Mouse (Mus musculus) lung, postnatal 4 days (tissue): ENCODE results near the gene Tmem59.

Experiments used
- DNase-seq, 2 experiments: peaks; one replicate each; pipeline ENCODE4 v3.0.0; 2021

Tmem59 gene

DNA sequence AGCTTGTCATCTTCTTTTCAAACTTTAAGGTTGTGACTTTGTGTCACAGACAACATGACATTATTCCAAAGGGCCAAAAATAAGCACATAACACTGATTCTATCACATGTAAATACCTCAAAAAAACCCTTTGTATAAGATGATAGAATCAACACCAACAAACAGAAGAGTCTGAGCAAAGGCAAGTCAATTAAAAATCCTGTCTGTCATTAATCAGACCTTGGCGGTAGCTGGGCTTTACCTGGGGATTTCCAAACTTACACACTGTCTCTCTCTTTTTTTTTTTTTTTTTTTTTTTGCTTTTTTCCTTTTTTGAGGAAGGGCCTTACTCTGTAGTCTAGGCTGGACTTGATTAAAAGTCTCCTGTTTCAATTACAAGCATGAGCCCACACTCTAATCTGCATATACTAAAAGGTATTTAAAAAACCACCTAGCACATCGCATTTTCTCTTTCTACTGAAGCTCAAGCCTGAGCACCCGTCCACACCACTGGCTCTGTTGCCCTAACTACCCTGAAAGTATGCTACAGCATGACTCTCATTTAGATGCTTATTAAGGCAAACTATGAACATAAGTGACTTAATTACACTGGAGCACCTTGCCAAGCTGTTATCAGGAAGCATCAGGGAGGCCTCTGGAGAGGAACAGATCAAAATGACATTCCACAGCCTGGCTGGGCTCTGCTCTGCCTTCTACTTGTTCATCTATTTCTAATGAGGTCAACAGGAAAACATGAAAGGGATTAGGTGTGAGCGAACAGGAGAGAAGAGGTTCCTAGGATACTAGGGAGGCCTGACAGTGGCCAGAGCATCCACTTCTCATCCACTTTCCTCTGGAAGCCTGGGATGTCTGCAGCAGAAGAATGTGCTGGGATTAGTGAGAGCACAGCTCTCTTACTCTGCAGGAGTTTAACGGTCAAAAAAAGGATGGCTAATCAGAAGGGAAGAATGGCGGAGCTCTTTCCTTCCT, 65.5 kb downstream of the Tmem59 start:
- no peak for DNase-seq

DNA sequence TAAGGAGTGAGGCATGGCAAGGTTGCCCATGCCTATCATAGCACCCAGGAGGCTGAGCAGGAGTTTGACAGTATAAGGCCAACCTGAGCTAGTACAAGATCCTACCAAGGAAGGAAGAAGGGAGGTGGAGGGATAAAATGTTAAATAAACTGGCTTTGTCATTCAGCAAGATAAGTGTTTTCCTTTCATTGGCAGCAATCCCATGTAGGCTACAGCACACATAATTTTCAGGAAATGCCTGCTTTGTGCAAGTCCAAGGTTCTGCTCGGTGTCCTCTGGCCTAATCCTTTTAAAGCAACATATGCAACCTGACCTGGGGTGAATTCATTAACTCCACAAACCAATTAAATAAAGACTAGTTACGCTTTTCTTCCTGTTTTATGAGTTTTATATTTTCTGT, 67.2 kb downstream of the Tmem59 start:
- no peak for DNase-seq

DNA sequence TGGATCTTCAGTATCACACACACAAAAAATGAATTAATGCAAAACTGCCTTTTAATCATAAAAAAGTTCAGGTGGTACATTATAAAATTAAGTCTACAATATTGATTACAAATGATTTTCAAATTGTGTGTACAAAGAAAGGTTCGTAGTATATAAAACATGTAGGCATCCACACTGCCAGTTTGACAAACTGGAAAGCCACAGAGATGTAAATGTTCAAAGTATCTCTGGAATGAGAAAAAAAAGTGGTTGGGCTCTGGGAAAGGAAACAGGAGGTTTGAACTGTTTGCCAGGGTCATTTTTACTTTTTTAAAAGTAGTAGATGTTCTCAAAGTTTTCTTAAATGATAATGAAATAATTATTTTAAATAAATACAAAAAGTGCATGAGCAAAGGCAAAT, 67.8 kb downstream of the Tmem59 start:
- DNase-seq = no peak

DNA sequence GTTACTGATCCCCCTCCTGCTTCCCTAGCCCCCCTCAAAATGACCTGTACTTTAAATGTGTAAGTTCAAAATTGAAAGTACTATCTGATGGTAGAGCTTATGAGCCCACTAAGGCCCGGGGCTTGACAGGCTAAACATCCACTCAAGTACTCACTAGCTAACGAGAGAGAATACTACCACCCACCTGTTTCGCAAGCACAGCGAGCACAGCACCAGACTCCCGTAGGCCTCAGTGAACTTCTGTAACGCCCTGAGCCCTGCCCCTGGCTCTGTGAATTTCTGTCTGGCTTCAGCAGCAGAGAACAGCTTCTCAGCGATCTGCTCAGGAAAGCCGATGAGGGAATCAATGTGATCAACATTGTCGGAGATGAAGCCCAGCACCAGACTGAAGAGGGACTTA, 68.9 kb downstream of the Tmem59 start:
- DNase-seq = no peak

DNA sequence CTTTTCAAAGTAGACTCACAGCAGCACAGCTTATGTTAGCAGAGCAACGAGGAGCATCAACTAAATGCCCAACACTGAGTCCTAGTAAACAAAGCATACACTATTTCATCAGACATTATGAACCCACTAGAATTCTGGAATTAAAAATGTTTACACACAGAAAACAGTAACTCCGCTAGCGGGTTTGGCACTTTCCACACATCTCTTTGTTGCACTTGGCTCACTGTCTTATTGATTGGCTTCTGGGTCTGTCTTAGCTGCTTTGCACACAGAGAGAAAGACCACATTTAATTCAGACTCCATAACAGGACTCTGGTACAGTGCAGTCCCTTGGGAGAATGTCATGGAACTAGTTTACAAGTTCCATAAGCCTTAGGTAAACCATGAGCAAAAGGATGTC, 69.9 kb downstream of the Tmem59 start:
- DNase-seq = no peak

DNA sequence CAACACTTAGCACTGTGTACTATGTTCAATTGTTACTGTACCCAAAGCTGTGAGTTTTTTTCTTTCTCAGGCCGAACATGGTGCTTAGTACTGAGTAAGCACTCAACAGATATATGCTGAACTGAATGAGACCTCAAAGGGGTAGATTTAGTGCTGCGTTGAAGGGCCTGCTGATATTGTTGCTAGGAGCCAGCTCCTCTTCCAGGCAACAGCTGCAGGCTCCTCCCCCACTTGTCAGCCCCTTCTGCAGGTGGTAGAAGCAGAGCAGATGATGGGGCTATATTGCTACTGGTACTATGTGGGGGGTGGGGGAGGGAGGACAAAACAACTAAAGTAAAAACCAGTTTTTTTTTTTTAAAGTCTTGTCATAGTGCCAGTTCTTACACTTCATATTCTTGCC, 71.3 kb downstream of the Tmem59 start:
- DNase-seq = peak; percentile 20 to 61

DNA sequence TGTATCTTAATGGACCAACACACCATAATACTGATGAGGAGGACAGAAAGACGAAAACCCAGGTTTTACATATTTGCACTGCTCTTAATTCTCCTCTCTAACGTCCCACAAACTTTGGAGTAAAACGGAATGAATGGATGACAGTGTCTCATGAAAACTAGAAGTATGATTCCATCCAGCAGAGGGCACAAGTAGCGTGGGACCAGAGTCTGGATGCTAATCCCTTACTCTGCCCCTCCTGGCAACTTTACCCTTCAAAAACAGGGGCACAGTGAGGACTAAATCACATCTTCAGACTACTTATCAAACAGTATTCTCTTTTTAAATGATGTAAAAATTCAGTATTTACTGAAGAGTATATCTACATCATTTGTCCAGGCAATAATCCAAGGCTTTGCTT, 72.3 kb downstream of the Tmem59 start:
- peak in 1 of 2 experiments; percentile 54 for DNase-seq
